Mouse (Mus musculus) midbrain, embryonic 13.5 days (tissue): ENCODE data around the gene Prtg. TPM values are rescaled to one million over a fixed set of nuclear protein-coding genes. Genes with fewer than 3 reads are reported as not detected.

Experiments used
- ATAC-seq: fragments of 200-750 bp; cut with Nextera tagmentation; 2 replicates; pipeline ENCODE4 v1.8.0; 2017; ENCODE audit warnings: mild to moderate bottlenecking, moderate TSS enrichment, moderate library complexity
- H3K27ac ChIP-seq: fragments of 300-500 bp; sonication (generic); 2 replicates; pipeline ENCODE4 v1.5.1; 2015; ENCODE audit warnings: inconsistent platforms, mild to moderate bottlenecking, moderate library complexity
- H3K27me3 ChIP-seq: fragments of 300-500 bp; sonication (generic); 2 replicates; pipeline ENCODE4 v1.6.1; 2015; ENCODE audit warnings: mild to moderate bottlenecking, inconsistent platforms
- H3K36me3 ChIP-seq: fragments of 300-500 bp; sonication (generic); 2 replicates; pipeline ENCODE4 v1.6.1; 2015; ENCODE audit warnings: mild to moderate bottlenecking, inconsistent platforms
- H3K4me1 ChIP-seq: fragments of 300-500 bp; sonication (generic); replicated peaks from 2 replicates; pipeline ENCODE4 v1.6.1; 2015; ENCODE audit warnings: inconsistent platforms
- H3K4me2 ChIP-seq: fragments of 300-500 bp; sonication (generic); replicated peaks from 2 replicates; pipeline ENCODE4 v1.6.1; 2015; ENCODE audit warnings: moderate library complexity, mild to moderate bottlenecking, inconsistent platforms
- H3K4me3 ChIP-seq: fragments of 300-500 bp; sonication (generic); replicated peaks from 2 replicates; pipeline ENCODE4 v1.5.1; 2015; ENCODE audit warnings: mild to moderate bottlenecking, inconsistent platforms
- H3K9ac ChIP-seq: fragments of 300-500 bp; sonication (generic); replicated peaks from 2 replicates; pipeline ENCODE4 v1.6.1; 2015; ENCODE audit warnings: mild to moderate bottlenecking, inconsistent platforms
- H3K9me3 ChIP-seq: fragments of 300-500 bp; sonication (generic); 2 replicates; pipeline ENCODE4 v1.6.1; 2016; ENCODE audit warnings: mild to moderate bottlenecking, inconsistent platforms
- WGBS: fragments of 180-500 bp; shearing (Covaris S2); methylation state at CpG from one replicate; pipeline ENCODE4 v1.1.7; 2015; 5-methylcytosine and 5-hydroxymethylcytosine counted together
- polyA plus RNA-seq: library from polyadenylated mRNA; unstranded; fragments of >200 nt; fragmentation: Nextera tagmentation; extraction: Ambion mirVana; gene quantifications from 2 replicates; pipeline ENCODE4 v1.2.1, GENCODE M21; 2015

The Prtg gene
- polyA plus RNA-seq, 1 experiment from 2014 or later = 0.63 TPM

GRCm38 (mm10) chr9:72889777-72890176 is 83.1 kb downstream of the Prtg start:
- no peaks in the 10 kb centered on the region for H3K9me3 ChIP-seq
- no peak overlapping the region for H3K27ac ChIP-seq
- no peaks in the 10 kb centered on the region for H3K27me3 ChIP-seq
- 89% methylated on average over 1 of the region's 1 CpGs for WGBS
- H3K4me1 ChIP-seq = no peaks in the 10 kb centered on the region
- no peak overlapping the region for H3K4me3 ChIP-seq
- ATAC-seq = no peak
- no peak overlapping the region for H3K9ac ChIP-seq
- no peak overlapping the region for H3K4me2 ChIP-seq
- H3K36me3 ChIP-seq = peaks cover 3% of the 10 kb centered on the region; the same call in 1 of the 2 replicates

DNA sequence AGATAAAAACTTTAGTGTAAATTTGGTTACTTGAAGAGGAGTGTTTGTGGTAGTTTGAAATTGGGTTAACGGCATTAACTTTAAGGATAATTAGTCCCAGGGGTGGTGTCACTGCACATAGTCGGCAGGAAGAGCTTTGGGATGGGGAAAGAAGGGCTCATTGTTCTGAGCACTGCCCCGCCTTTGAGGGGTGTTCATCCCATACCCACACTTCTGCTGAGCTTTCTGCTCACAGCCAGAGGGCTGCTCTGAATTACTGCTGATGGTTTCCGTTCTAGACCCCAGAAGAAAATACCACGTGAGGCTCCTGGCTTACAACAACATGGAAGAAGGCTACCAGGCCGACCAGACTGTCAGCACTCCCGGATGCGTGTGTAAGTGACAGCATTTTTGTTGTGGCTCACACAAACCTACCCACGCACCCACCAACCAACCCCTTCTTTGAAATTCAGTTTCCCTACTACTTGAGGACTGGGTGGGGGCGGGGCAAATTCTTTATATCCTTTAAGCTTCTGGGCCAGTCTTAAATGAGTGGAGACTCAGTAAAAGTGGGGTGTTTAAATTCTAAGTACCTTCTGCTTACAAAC is 83.9 kb downstream of the Prtg start:
- peaks cover 3% of the 10 kb centered on the region; the same call in 1 of the 2 replicates for H3K36me3 ChIP-seq
- H3K9me3 ChIP-seq = no peaks in the 10 kb centered on the region
- no peak overlapping the region for H3K4me3 ChIP-seq
- no peaks in the 10 kb centered on the region for H3K27me3 ChIP-seq
- no peak overlapping the region for H3K9ac ChIP-seq
- ATAC-seq = no peak
- no peak overlapping the region for H3K27ac ChIP-seq
- no peaks in the 10 kb centered on the region for H3K4me1 ChIP-seq
- WGBS = 84% methylated on average over 10 of the region's 10 CpGs
- H3K4me2 ChIP-seq = no peak overlapping the region

DNA sequence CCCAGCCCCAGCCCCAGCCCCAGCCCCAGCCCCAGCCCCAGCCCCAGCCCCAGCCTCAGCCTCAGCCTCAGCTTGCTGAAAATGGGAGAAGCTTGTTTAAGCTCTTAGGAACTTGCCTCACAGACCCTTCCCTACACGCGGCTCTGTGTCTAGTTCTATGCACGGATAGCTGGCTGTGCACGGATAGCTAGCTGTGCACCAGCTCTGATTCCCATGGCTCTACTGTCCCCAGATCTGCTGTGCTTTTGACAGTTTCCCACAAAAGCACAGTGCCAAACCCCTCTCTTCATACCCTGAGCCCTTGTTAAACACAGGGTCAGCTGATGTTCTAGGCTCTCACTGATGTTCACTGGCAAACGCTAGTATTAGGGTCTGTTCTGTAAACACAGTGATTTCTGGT is 86.1 kb downstream of the Prtg start:
- Histone ChIP-seq H3K9ac (no peak overlapping the region), H3K27me3 (no peaks in the 10 kb centered on the region), H3K36me3 (peaks cover 3% of the 10 kb centered on the region; the same call in 1 of the 2 replicates), H3K9me3 (no peaks in the 10 kb centered on the region), H3K4me2 (no peak overlapping the region), H3K27ac (no peak overlapping the region), H3K4me3 (no peak overlapping the region), H3K4me1 (no peaks in the 10 kb centered on the region)
- WGBS = 94% methylated on average over 5 of the region's 5 CpGs
- no peak for ATAC-seq

GRCm38 (mm10) chr9:72894796-72895352 is 88.2 kb downstream of the Prtg start:
- ATAC-seq = no peak
- WGBS = 94% methylated on average over 6 of the region's 6 CpGs
- Histone ChIP-seq H3K4me1 (no peaks in the 10 kb centered on the region), H3K27me3 (no peaks in the 10 kb centered on the region), H3K36me3 (peaks cover 3% of the 10 kb centered on the region; the same call in 1 of the 2 replicates), H3K4me2 (no peak overlapping the region), H3K4me3 (no peak overlapping the region), H3K9me3 (no peaks in the 10 kb centered on the region), H3K9ac (no peak overlapping the region), H3K27ac (no peak overlapping the region)

DNA sequence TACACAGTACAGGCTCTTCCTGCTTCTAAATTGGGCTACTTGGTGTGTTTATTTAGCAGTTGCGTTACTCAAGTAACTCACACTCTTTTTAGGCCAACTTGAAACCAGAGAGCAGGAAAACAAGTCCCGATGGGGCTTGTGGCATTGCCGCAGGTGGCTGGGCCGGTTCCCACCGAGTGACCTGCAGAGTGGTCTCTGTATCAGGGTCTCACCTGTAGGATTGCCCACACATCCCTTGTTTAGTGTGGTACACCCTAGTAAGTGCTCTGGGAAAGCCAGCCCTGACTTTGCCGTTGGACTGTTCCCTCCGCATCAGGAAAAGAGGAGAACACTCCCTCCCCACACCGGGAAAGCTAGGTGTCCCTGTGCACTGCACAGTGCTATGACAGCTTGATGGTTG is 95.4 kb downstream of the Prtg start:
- Histone ChIP-seq H3K4me3 (no peak overlapping the region), H3K4me2 (no peak overlapping the region), H3K36me3 (0 out of 2 replicates have a peak, but pooled peaks cover 3% of the 10 kb centered on the region), H3K9ac (no peak overlapping the region), H3K4me1 (no peaks in the 10 kb centered on the region), H3K9me3 (no peaks in the 10 kb centered on the region), H3K27ac (no peak overlapping the region), H3K27me3 (no peaks in the 10 kb centered on the region)
- ATAC-seq = no peak
- 86% methylated on average over 8 of the region's 8 CpGs for WGBS

DNA sequence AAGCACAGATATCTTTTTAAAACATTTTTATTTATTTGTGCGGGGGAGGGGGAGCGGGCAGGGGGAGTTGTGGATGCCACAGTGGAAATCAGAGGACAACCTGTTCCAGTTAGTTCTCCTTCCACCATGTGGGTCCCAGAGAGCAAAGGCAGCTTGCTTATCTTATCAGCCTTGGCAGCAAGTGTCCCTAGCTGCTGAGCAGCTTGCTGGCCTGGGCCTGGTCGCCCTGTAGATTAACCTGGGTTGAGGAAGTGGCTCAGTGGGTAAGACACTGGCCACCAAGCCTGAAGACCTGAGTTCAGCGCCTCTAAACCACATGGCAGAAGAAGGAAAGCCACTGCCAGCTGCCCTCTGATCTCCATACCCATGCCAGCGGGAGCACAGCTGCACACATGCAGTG is 95.9 kb downstream of the Prtg start:
- no peak for ATAC-seq

DNA sequence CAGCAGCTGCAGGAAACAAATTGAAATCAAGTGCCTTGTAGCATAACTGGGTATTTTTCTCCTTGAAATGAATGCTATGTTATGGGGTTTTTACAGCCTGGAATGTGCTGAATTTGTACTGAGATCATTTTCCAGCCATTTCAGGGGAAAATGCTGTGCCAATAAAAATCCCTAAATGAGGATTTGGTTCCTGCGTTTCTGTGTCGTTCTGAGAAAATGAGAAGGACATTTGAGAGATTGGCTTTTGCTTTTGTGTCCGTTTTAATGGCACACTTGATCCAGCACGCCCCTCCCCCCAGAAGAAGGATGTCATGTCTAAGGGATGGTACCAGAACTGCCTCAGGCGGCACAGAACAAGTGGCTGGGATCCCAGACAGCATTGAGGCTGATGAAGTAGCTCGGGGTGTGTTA is 100.0 kb downstream of the Prtg start:
- no peak overlapping the region for H3K27ac ChIP-seq

More for the DNA sequence above, 95.9 kb downstream of the Prtg start:
- no peak overlapping the region for H3K9ac ChIP-seq
- H3K4me3 ChIP-seq = no peak overlapping the region
- 0 out of 2 replicates have a peak, but pooled peaks cover 5% of the 10 kb centered on the region for H3K36me3 ChIP-seq
- H3K4me1 ChIP-seq = no peaks in the 10 kb centered on the region
- 91% methylated on average over 5 of the region's 5 CpGs for WGBS
- no peak overlapping the region for H3K27ac ChIP-seq
- no peaks in the 10 kb centered on the region for H3K9me3 ChIP-seq
- H3K4me2 ChIP-seq = no peak overlapping the region
- H3K27me3 ChIP-seq = no peaks in the 10 kb centered on the region

DNA sequence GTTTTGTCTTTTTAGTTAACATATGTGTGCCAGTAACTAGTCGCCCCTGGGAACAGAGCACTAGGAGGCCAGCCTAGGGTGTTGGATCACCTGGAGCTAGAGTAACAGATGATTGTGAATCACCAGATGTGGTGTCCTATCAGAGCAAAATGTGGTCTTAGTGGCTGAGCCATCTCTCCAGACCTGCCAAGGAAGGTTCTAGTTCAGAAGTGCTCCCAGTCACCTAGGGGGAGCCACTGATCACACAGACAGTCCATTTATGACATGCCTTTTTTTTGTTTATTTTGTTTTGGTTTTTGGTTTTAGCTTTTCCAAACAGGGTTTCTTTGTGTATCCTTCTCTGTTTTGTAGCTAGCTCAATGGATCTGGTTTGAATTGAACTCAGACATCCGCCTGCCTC is 104.7 kb downstream of the Prtg start:
- H3K9ac ChIP-seq = no peak overlapping the region
- H3K27ac ChIP-seq = no peak overlapping the region
- no peaks in the 10 kb centered on the region for H3K4me1 ChIP-seq
- 0 out of 2 replicates have a peak, but pooled peaks cover 6% of the 10 kb centered on the region for H3K36me3 ChIP-seq
- no peaks in the 10 kb centered on the region for H3K9me3 ChIP-seq
- no peak overlapping the region for H3K4me3 ChIP-seq
- no peak for ATAC-seq
- no peaks in the 10 kb centered on the region for H3K27me3 ChIP-seq
- WGBS = 94% methylated on average over 2 of the region's 2 CpGs
- no peak overlapping the region for H3K4me2 ChIP-seq

More for the DNA sequence above, 100.0 kb downstream of the Prtg start:
- H3K9me3 ChIP-seq = no peaks in the 10 kb centered on the region
- no peak overlapping the region for H3K4me2 ChIP-seq
- H3K36me3 ChIP-seq = 0 out of 2 replicates have a peak, but pooled peaks cover 9% of the 10 kb centered on the region
- no peaks in the 10 kb centered on the region for H3K4me1 ChIP-seq
- 80% methylated on average over 6 of the region's 6 CpGs for WGBS
- H3K27me3 ChIP-seq = no peaks in the 10 kb centered on the region
- no peak overlapping the region for H3K4me3 ChIP-seq
- no peak overlapping the region for H3K9ac ChIP-seq
- ATAC-seq = no peak

DNA sequence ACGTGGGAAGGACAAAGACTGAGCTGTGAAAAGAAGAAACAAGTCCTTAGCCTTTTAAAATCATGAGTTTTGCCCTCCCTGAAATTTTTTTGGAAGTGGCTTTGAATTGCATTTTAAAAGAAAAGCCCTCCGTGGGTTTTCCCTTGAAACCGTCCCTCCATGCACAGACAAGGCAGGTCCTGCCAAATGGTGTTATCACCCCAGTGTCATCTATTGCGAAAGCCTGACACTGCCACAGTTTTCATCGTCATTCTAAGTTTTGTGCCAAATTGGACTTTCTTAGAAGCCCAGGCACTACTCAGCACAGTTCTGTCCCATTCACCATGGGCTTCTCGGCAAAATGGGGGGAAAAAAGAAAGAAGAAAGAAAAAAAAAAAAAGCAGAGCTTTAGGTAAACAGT is 106.9 kb downstream of the Prtg start:
- Histone ChIP-seq H3K9me3 (no peaks in the 10 kb centered on the region), H3K27ac (no peak overlapping the region), H3K4me2 (no peak overlapping the region), H3K4me1 (no peaks in the 10 kb centered on the region), H3K4me3 (no peak overlapping the region), H3K36me3 (0 out of 2 replicates have a peak, but pooled peaks cover under 1% of the 10 kb centered on the region), H3K9ac (no peak overlapping the region), H3K27me3 (no peaks in the 10 kb centered on the region)
- WGBS = 80% methylated on average over 6 of the region's 6 CpGs
- no peak for ATAC-seq

DNA sequence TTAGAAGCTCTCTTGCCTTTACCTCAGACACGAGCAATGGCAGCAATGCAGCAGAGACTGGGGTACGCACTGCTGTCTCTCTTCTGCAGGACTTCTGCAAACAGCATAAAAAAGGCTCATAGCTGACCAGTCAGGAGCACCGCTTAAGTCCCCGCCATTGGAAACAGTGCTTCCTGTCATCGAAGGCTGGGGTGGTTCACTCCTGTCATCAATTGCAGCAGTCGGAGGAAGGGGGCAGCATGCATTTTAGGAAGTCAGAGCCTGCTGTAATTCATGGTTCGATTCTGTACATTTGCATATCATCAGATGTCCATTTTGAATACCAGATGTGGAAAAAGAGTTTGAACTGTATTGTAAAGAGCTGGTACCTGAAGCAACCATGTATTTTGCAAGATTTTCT is 109.1 kb downstream of the Prtg start:
- no peak overlapping the region for H3K4me3 ChIP-seq
- H3K9me3 ChIP-seq = no peaks in the 10 kb centered on the region
- no peaks in the 10 kb centered on the region for H3K27me3 ChIP-seq
- H3K9ac ChIP-seq = no peak overlapping the region; the same call in 1 of the 2 replicates
- ATAC-seq = no peak
- 79% methylated on average over 7 of the region's 7 CpGs for WGBS
- no peak overlapping the region for H3K4me2 ChIP-seq
- no peaks in the 10 kb centered on the region for H3K36me3 ChIP-seq
- H3K4me1 ChIP-seq = no peaks in the 10 kb centered on the region
- no peak overlapping the region for H3K27ac ChIP-seq

DNA sequence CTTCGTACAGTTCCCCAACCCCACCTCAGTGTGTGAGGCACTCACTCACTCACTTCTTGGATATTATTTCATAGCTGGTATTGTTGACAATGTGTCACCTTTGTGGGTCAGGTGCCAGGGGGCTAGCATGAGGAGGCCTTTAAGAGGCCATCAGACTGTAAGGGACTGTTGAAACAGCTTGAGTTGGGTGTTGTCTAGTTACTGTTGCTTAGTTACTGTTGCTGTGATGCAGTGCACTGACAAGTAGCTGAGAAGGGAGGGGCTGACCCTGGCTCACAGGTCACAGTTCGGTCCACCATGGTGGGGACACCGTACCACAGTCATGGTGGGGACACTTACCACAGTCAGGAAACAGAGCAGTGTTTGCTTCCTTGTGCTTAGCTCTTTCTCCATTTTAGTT is 116.4 kb downstream of the Prtg start:
- Histone ChIP-seq H3K4me3 (no peak overlapping the region), H3K36me3 (no peaks in the 10 kb centered on the region), H3K9me3 (no peaks in the 10 kb centered on the region), H3K27me3 (peaks cover 7% of the 10 kb centered on the region; the same call in 1 of the 2 replicates), H3K27ac (no peak overlapping the region), H3K4me2 (no peak overlapping the region), H3K9ac (no peak overlapping the region), H3K4me1 (peaks cover 24% of the 10 kb centered on the region)
- WGBS = 83% methylated on average over 3 of the region's 3 CpGs
- no peak for ATAC-seq

- Histone ChIP-seq H3K4me2 (peak within 1 kb of the TSS; percentile 91), H3K36me3 (no peaks in the 10 kb centered on the region), H3K4me1 (peaks cover 27% of the 10 kb centered on the region), H3K4me3 (peak within 1 kb of the TSS; percentile 81), H3K9ac (peak within 1 kb of the TSS; percentile 94), H3K9me3 (no peaks in the 10 kb centered on the region), H3K27ac (peak within 1 kb of the TSS; percentile 86), H3K27me3 (peaks cover 7% of the 10 kb centered on the region; the same call in 1 of the 2 replicates)
- ATAC-seq = peak; percentile 90
- under 1% methylated on average over 83 of the region's 108 CpGs for WGBS
These were observed 118.6 kb downstream of the Prtg start, which contains the start of gene Pygo1 for GRCm38 (mm10) chr9:72925021-72925934. TSS of gene Pygo1 (plus strand) at chr9:72925645.
